24 mouse cellular contexts compared by ENCODE assay signal in the genomic region with DNA sequence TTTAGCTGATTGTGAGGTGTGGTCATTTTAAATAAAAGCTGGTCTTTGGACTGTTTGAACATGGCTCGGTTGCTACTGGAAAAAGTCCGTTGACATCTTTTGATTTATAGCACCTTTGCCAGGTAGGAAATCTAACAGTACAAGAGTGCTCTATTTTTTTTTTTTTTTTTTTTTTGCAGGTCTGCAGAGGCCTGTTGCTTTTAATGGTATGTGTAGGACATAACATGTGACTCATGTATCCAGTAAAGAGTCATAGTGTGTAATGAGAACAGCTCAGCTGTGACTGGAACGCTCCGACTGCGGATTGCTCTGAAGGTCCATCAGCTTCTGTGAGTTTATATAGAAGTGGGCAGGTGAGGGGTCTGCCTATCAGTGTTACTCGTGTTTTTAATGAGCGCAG.
A peak's percentile ranks its signal among the peaks of the same experiment; 100 is the strongest.
DNase-seq lines count a peak whose midpoint lies in the region; ATAC-seq and TF ChIP-seq lines count a peak whose summit lies in the region.
"Had no signal": no experiment of that assay in that cellular context is flagged by ENCODE, and none has a peak within 500 bp of the region (broad histone marks: within the 10 kb centered on the region; RNA-seq: fewer than 3 reads in every experiment).

No protein-coding gene starts in this region.

- no peak for TF ChIP-seq EP300 in stomach, postnatal 0 days (optimal IDR thresholded peaks at IDR 0.05)

- H3K36me3 ChIP-seq in intestine, embryonic 14.5 days (ENCODE audit: control insufficient read depth, insufficient read depth, low read length) = no peaks in the 10 kb centered on the region
- H3K36me3 ChIP-seq in intestine, postnatal 0 days (ENCODE audit: control insufficient read depth, insufficient read depth) = no peaks in the 10 kb centered on the region
- H3K36me3 ChIP-seq in small intestine, adult 2 months (ENCODE audit: control insufficient read depth, insufficient read depth, low read length) = no peaks in the 10 kb centered on the region
- no peaks in the 10 kb centered on the region for H3K36me3 ChIP-seq in stomach, postnatal 0 days (ENCODE audit: control insufficient read depth, insufficient read depth, low read length)
- no peaks in the 10 kb centered on the region for H3K36me3 ChIP-seq in heart, embryonic 12.5 days
- no peaks in the 10 kb centered on the region for H3K36me3 ChIP-seq in kidney, adult 2 months (ENCODE audit: control insufficient read depth, insufficient read depth, low read length)
- H3K36me3 ChIP-seq: embryonic facial prominence, embryonic 12.5 days; embryonic facial prominence, embryonic 15.5 days; heart, embryonic 15.5 days; hindbrain, embryonic 13.5 days had no signal

- H3K9me3 ChIP-seq in intestine, embryonic 14.5 days (ENCODE audit: control insufficient read depth, low read length) = no peaks in the 10 kb centered on the region
- no peaks in the 10 kb centered on the region for H3K9me3 ChIP-seq in intestine, postnatal 0 days (ENCODE audit: control insufficient read depth)
- no peaks in the 10 kb centered on the region for H3K9me3 ChIP-seq in stomach, postnatal 0 days (ENCODE audit: control insufficient read depth, low read length)
- H3K9me3 ChIP-seq in heart, embryonic 12.5 days (replicated peaks) = no peaks in the 10 kb centered on the region
- H3K9me3 ChIP-seq: embryonic facial prominence, embryonic 12.5 days; embryonic facial prominence, embryonic 15.5 days; heart, embryonic 15.5 days; hindbrain, embryonic 13.5 days had no signal

- no peak overlapping the region for H3K4me3 ChIP-seq in intestine, embryonic 14.5 days (ENCODE audit: low read depth, low read length)
- no peak overlapping the region for H3K4me3 ChIP-seq in intestine, postnatal 0 days (ENCODE audit: low read depth, low read length)
- H3K4me3 ChIP-seq in small intestine, adult 2 months (ENCODE audit: low read depth, low read length) = peak overlapping the region; percentile 44; the same call in 1 of the 2 replicates
- H3K4me3 ChIP-seq in stomach, postnatal 0 days (ENCODE audit: low read depth, low read length) = no peak overlapping the region
- H3K4me3 ChIP-seq in heart, embryonic 12.5 days = no peak overlapping the region
- H3K4me3 ChIP-seq in kidney, adult 2 months (ENCODE audit: insufficient read depth, low read depth, low read length) = no peak overlapping the region
- H3K4me3 ChIP-seq: embryonic facial prominence, embryonic 12.5 days; embryonic facial prominence, embryonic 15.5 days; gastrocnemius, adult 2 months; heart, embryonic 15.5 days; hindbrain, embryonic 13.5 days had no signal

- DNase-seq in intestine, embryonic 14.5 days (ENCODE audit: low spot score) = no peak
- DNase-seq in stomach, postnatal 0 days (ENCODE audit: low spot score) = no peak
- DNase-seq in cerebellum, adult 9-11 months = no peak
- no peak for DNase-seq in kidney, adult 2 months
- DNase-seq: adrenal gland, postnatal 10 days; adrenal gland, postnatal 36 days; cerebellum, adult 18-20 months; cerebellum, adult 9-10 months; cerebellum, postnatal 25 days; forebrain, postnatal 0 days; gastrocnemius, adult 2 months; gastrocnemius, postnatal 14 days; heart, postnatal 14 days had no signal

- H3K4me1 ChIP-seq in intestine, embryonic 14.5 days (replicated peaks; ENCODE audit: control insufficient read depth, insufficient read depth, low read length) = no peaks in the 10 kb centered on the region
- H3K4me1 ChIP-seq in intestine, postnatal 0 days (replicated peaks; ENCODE audit: control insufficient read depth, insufficient read depth, low read length) = no peaks in the 10 kb centered on the region
- peaks cover 4% of the 10 kb centered on the region; the same call in 1 of the 2 replicates for H3K4me1 ChIP-seq in small intestine, adult 2 months (ENCODE audit: control insufficient read depth, insufficient read depth, insufficient read length, low read length)
- H3K4me1 ChIP-seq in stomach, postnatal 0 days (replicated peaks; ENCODE audit: control insufficient read depth, insufficient read depth) = no peaks in the 10 kb centered on the region
- H3K4me1 ChIP-seq in heart, embryonic 12.5 days (replicated peaks) = no peaks in the 10 kb centered on the region
- no peaks in the 10 kb centered on the region for H3K4me1 ChIP-seq in kidney, adult 2 months (ENCODE audit: control insufficient read depth, insufficient read depth, low read length)
- H3K4me1 ChIP-seq: embryonic facial prominence, embryonic 12.5 days; embryonic facial prominence, embryonic 15.5 days; heart, embryonic 15.5 days; hindbrain, embryonic 13.5 days had no signal

- TF ChIP-seq CTCF in intestine, postnatal 0 days (IDR thresholded peaks at IDR 0.05; ENCODE audit: low read depth) = no peak
- TF ChIP-seq CTCF in small intestine, adult 2 months (IDR thresholded peaks at IDR 0.05; ENCODE audit: extremely low read depth, insufficient read length, insufficient replicate concordance, low read depth, low read length) = no peak
- TF ChIP-seq CTCF in stomach, postnatal 0 days (IDR thresholded peaks at IDR 0.05; ENCODE audit: low read depth) = no peak
- TF ChIP-seq CTCF in kidney, adult 2 months (conservative IDR thresholded peaks at IDR 0.05; ENCODE audit: insufficient read depth, insufficient read length, low read depth, low read length) = no peak

- no peak overlapping the region for H3K9ac ChIP-seq in intestine, embryonic 14.5 days (ENCODE audit: low read length)
- H3K9ac ChIP-seq in intestine, postnatal 0 days (ENCODE audit: low read depth, low read length) = no peak overlapping the region
- H3K9ac ChIP-seq in stomach, postnatal 0 days (ENCODE audit: low read length) = no peak overlapping the region
- H3K9ac ChIP-seq in heart, embryonic 12.5 days = no peak overlapping the region
- H3K9ac ChIP-seq: embryonic facial prominence, embryonic 12.5 days; embryonic facial prominence, embryonic 15.5 days; forebrain, postnatal 0 days; heart, embryonic 15.5 days; hindbrain, embryonic 13.5 days had no signal

- no peaks in the 10 kb centered on the region for H3K27me3 ChIP-seq in intestine, embryonic 14.5 days (replicated peaks; ENCODE audit: control insufficient read depth, insufficient read depth, low read length)
- no peaks in the 10 kb centered on the region for H3K27me3 ChIP-seq in intestine, postnatal 0 days (replicated peaks; ENCODE audit: control insufficient read depth, insufficient read depth, low read length)
- no peaks in the 10 kb centered on the region for H3K27me3 ChIP-seq in small intestine, adult 2 months (ENCODE audit: control insufficient read depth, insufficient read depth, low read length)
- H3K27me3 ChIP-seq in stomach, postnatal 0 days (ENCODE audit: control insufficient read depth, insufficient read depth, low read length) = no peaks in the 10 kb centered on the region
- H3K27me3 ChIP-seq in heart, embryonic 12.5 days (replicated peaks) = no peaks in the 10 kb centered on the region
- no peaks in the 10 kb centered on the region for H3K27me3 ChIP-seq in kidney, adult 2 months (replicated peaks; ENCODE audit: control insufficient read depth, insufficient read depth, low read length)
- H3K27me3 ChIP-seq: embryonic facial prominence, embryonic 12.5 days; embryonic facial prominence, embryonic 15.5 days; heart, embryonic 15.5 days; hindbrain, embryonic 13.5 days had no signal

- H3K4me2 ChIP-seq in intestine, embryonic 14.5 days (ENCODE audit: low read length) = no peak overlapping the region
- peak overlapping the region; percentile 45 for H3K4me2 ChIP-seq in intestine, postnatal 0 days (replicated peaks; ENCODE audit: low read depth)
- H3K4me2 ChIP-seq in stomach, postnatal 0 days (replicated peaks; ENCODE audit: low read depth) = no peak overlapping the region
- no peak overlapping the region for H3K4me2 ChIP-seq in heart, embryonic 12.5 days
- H3K4me2 ChIP-seq: embryonic facial prominence, embryonic 12.5 days; embryonic facial prominence, embryonic 15.5 days; heart, embryonic 11.5 days; heart, embryonic 15.5 days; hindbrain, embryonic 13.5 days had no signal

- ATAC-seq in intestine, embryonic 14.5 days (replicated peaks; ENCODE audit: low FRiP score, low TSS enrichment, low read depth) = peak; percentile 80
- ATAC-seq in intestine, postnatal 0 days = peak; percentile 73
- ATAC-seq in stomach, postnatal 0 days (ENCODE audit: low FRiP score, low TSS enrichment) = peak; percentile 88
- no peak for ATAC-seq in heart, embryonic 12.5 days (ENCODE audit: insufficient number of reproducible peaks, low FRiP score)
- ATAC-seq: activated CD4-positive, CD25-positive, alpha-beta regulatory T cell, adult 4 months; forebrain, embryonic 14.5 days; forebrain, postnatal 0 days; hindbrain, embryonic 16.5 days had no signal

- H3K27ac ChIP-seq in intestine, embryonic 14.5 days (ENCODE audit: low read depth) = no peak overlapping the region
- no peak overlapping the region for H3K27ac ChIP-seq in intestine, postnatal 0 days (ENCODE audit: low read depth, low read length)
- H3K27ac ChIP-seq in small intestine, adult 2 months (ENCODE audit: insufficient read depth, low read depth, low read length) = no peak overlapping the region
- H3K27ac ChIP-seq in stomach, postnatal 0 days (replicated peaks) = no peak overlapping the region
- H3K27ac ChIP-seq in heart, embryonic 12.5 days (ENCODE audit: poor library complexity, severe bottlenecking) = no peak overlapping the region
- H3K27ac ChIP-seq in kidney, adult 2 months (ENCODE audit: insufficient read depth, low read depth, low read length) = no peak overlapping the region
- H3K27ac ChIP-seq: embryonic facial prominence, embryonic 12.5 days; embryonic facial prominence, embryonic 15.5 days; gastrocnemius, adult 2 months; heart, embryonic 15.5 days; hindbrain, embryonic 13.5 days had no signal

- TF ChIP-seq POLR2A in small intestine, adult 2 months (IDR thresholded peaks at IDR 0.05; ENCODE audit: low read depth, low read length) = no peak
- TF ChIP-seq POLR2A in kidney, adult 2 months (IDR thresholded peaks at IDR 0.05; ENCODE audit: low read depth, low read length) = no peak

- 67% methylated on average over 7 of the region's 7 CpGs for WGBS in intestine, embryonic 14.5 days
- 37% methylated on average over 7 of the region's 7 CpGs for WGBS in intestine, postnatal 0 days
- 28% methylated on average over 7 of the region's 7 CpGs for WGBS in small intestine, adult 2 months
- WGBS in stomach, postnatal 0 days = 62% methylated on average over 7 of the region's 7 CpGs
- WGBS in heart, embryonic 12.5 days = 80% methylated on average over 7 of the region's 7 CpGs
- 67% methylated on average over 7 of the region's 7 CpGs for WGBS in kidney, adult 2 months
